Comparison of ENCODE assay signal across 8 mouse cellular contexts in the genomic region with DNA sequence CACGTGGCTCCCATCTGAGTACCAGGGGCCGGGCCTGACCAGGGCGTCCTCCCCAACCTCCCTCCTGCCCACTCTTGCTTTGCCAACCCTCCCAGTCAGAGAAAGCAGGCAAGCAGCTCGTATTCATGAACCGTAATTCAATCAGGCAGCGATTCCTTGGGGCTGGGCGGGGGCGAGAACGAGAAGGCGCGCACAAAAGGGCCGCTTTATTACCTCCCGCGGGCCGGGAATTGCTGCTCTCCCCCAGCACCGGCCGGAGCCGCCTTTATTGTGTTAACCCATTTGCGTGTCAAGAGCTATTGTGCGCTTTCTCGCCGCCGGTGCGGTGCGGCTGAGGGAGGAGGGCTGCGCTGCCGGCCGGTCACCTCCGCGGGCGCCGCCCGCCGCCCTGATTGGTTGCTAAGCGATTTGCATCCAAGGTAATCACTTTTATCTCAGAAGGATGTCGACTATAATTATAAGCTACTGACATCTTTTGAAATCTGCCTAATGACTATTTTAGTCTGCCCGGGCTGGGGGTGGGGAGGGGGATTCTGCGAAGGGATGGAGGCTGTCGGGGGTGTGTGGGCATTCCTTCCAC. TPM values are rescaled to one million over a fixed set of nuclear protein-coding genes. Genes with fewer than 3 reads are reported as not detected.
A peak's percentile ranks its signal among the peaks of the same experiment; 100 is the strongest.
DNase-seq lines count a peak whose midpoint lies in the region; ATAC-seq lines count a peak whose summit lies in the region.

No protein-coding gene starts in this region.

- H3K9ac ChIP-seq in heart, embryonic 14.5 days (ENCODE audit: low read length), result peak overlapping the region; percentile 54; the same call in 1 of the 2 replicates

- H3K4me1 ChIP-seq in heart, embryonic 14.5 days (ENCODE audit: control insufficient read depth in 2 of 2, insufficient read depth in 2 of 2, low read length in 2 of 2), result peaks cover 21 to 51% of the 10 kb centered on the region in 2 experiments
- peaks cover 99% of the 10 kb centered on the region for H3K4me1 ChIP-seq in hindbrain, embryonic 10.5 days (replicated peaks)
- peaks cover 98% of the 10 kb centered on the region for H3K4me1 ChIP-seq in midbrain, embryonic 10.5 days

- H3K9me3 ChIP-seq in heart, embryonic 14.5 days (ENCODE audit: control insufficient read depth, low read length), result no peaks in the 10 kb centered on the region
- no peaks in the 10 kb centered on the region for H3K9me3 ChIP-seq in hindbrain, embryonic 10.5 days
- H3K9me3 ChIP-seq in midbrain, embryonic 10.5 days (replicated peaks), result no peaks in the 10 kb centered on the region

- peaks cover 46% of the 10 kb centered on the region for H3K27me3 ChIP-seq in heart, embryonic 14.5 days (ENCODE audit: control insufficient read depth, insufficient read depth, low read length)
- peaks cover 65% of the 10 kb centered on the region for H3K27me3 ChIP-seq in hindbrain, embryonic 10.5 days (ENCODE audit: insufficient read depth, poor library complexity, severe bottlenecking)
- peaks cover 73% of the 10 kb centered on the region for H3K27me3 ChIP-seq in midbrain, embryonic 10.5 days (ENCODE audit: low read depth, poor library complexity, severe bottlenecking)

- WGBS in heart, embryonic 14.5 days, result 1% methylated on average over 37 of the region's 39 CpGs
- under 1% methylated on average over 39 of the region's 39 CpGs for WGBS in hindbrain, embryonic 10.5 days
- 0% methylated on average over 39 of the region's 39 CpGs for WGBS in midbrain, embryonic 10.5 days

- DNase-seq in heart, adult 11 months, result no peak
- DNase-seq in R1 (ENCODE audit: low read depth, low spot score), result peak; percentile 86
- peak; percentile 87 for DNase-seq in hindbrain, embryonic 10.5 days (ENCODE audit: low spot score)
- DNase-seq in midbrain, embryonic 10.5 days (ENCODE audit: low spot score), result peak; percentile 85
- DNase-seq in adrenal gland, adult 18-20 months (ENCODE audit: low spot score in 2 of 2), result no peak

- no peaks in the 10 kb centered on the region for H3K36me3 ChIP-seq in heart, embryonic 14.5 days (ENCODE audit: control insufficient read depth, insufficient read depth, low read length)
- H3K36me3 ChIP-seq in hindbrain, embryonic 10.5 days, result no peaks in the 10 kb centered on the region; the same call in 1 of the 2 replicates
- H3K36me3 ChIP-seq in midbrain, embryonic 10.5 days, result peaks cover 12% of the 10 kb centered on the region

- ATAC-seq in heart, embryonic 14.5 days (ENCODE audit: insufficient number of reproducible peaks, insufficient read depth, low FRiP score, low read depth), result no peak
- no peak for ATAC-seq in granulocyte monocyte progenitor cell, adult 5-6 weeks (replicated peaks; ENCODE audit: poor library complexity, severe bottlenecking)
- no peak for ATAC-seq in erythroid progenitor cell, adult 5-6 weeks (replicated peaks; ENCODE audit: low FRiP score, poor library complexity, severe bottlenecking)

- H3K4me3 ChIP-seq in heart, embryonic 14.5 days (ENCODE audit: control insufficient read depth in 1 of 2, insufficient read depth in 1 of 2, low read depth in 1 of 2, low read length in 2 of 2), result peak overlapping the region; percentile 18 to 37; a peak in 3 of 4 replicates
- peak overlapping the region; percentile 84 for H3K4me3 ChIP-seq in hindbrain, embryonic 10.5 days
- peak overlapping the region; percentile 88 for H3K4me3 ChIP-seq in midbrain, embryonic 10.5 days

- no peak overlapping the region for H3K27ac ChIP-seq in heart, embryonic 14.5 days (replicated peaks in 1 of 2; ENCODE audit: control insufficient read depth in 1 of 2, insufficient read depth in 1 of 2, low read depth in 2 of 2, low read length in 2 of 2)
- H3K27ac ChIP-seq in hindbrain, embryonic 10.5 days, result peak overlapping the region; percentile 82
- H3K27ac ChIP-seq in midbrain, embryonic 10.5 days (replicated peaks), result peak overlapping the region; percentile 83

- H3K4me2 ChIP-seq in heart, embryonic 14.5 days (ENCODE audit: low read length), result peak overlapping the region; percentile 67

RNA-seq across cellular contexts. Expression of gene Fam222a, which starts 3.7 kb away (rescaled TPM):
- 0.65 and 0.96 TPM in 2 replicates for polyA plus RNA-seq in heart, embryonic 14.5 days (2014; fragmentation: Nextera tagmentation; extraction: Ambion mirVana)
- 3.9 and 6.5 TPM in 2 replicates for polyA plus RNA-seq in hindbrain, embryonic 10.5 days (2016; fragmentation: Nextera tagmentation; extraction: Ambion mirVana)
- 4.0 and 5.1 TPM in 2 replicates for polyA plus RNA-seq in midbrain, embryonic 10.5 days (2016; fragmentation: Nextera tagmentation; extraction: Ambion mirVana)
- total RNA-seq in granulocyte monocyte progenitor cell, adult 5-6 weeks (2014; fragmentation: Nextera tagmentation), result 0.34 and 2.0 TPM in 2 replicates
- total RNA-seq in granulocyte monocyte progenitor cell, adult 5-6 weeks (2017), result not detected in 2 replicates
- total RNA-seq in erythroid progenitor cell, adult 5-6 weeks (2015; ENCODE audit: low replicate concordance), result 2.9 TPM in 1 of 2 replicates, not detected in the other
- total RNA-seq in erythroid progenitor cell, adult 5-6 weeks (2017; ENCODE audit: low replicate concordance), result 0.39 TPM in 1 of 2 replicates, not detected in the other
- 10 to 100 TPM; 62.7 to 76.0 TPM for total RNA-seq in adrenal gland, adult 18-20 months (2021)

Comparison
In these comparisons a context has a peak if more than half of its experiments do, and no peak if none do; other contexts are left out.
1. H3K27ac ChIP-seq: peak in hindbrain, embryonic 10.5 days (single experiment) and midbrain, embryonic 10.5 days (single experiment); none in heart, embryonic 14.5 days (0 of 2).
2. H3K4me3 ChIP-seq: peak in every context shown above with its lines; median percentile 88 in midbrain, embryonic 10.5 days; 84 in hindbrain, embryonic 10.5 days; 28 in heart, embryonic 14.5 days.
3. DNase-seq: peak in R1 (single experiment), hindbrain, embryonic 10.5 days (single experiment) and midbrain, embryonic 10.5 days (single experiment); none in heart, adult 11 months (single experiment) and adrenal gland, adult 18-20 months (0 of 2).
4. RNA of gene Fam222a, which starts 3.7 kb away (total RNA-seq): 62.7 to 76.0 TPM in adrenal gland, adult 18-20 months; 0.39 to 2.9 TPM in erythroid progenitor cell, adult 5-6 weeks and 0.34 to 2.0 TPM in granulocyte monocyte progenitor cell, adult 5-6 weeks; every median in the first group is over 10 times any median in the second.